Mouse (Mus musculus) embryonic fibroblast, embryonic 13.5 days (primary cell): ENCODE measurements around the gene Cdh13. TPM values are rescaled to one million over a fixed set of nuclear protein-coding genes. Genes with fewer than 3 reads are reported as not detected.
A peak's percentile ranks its signal among the peaks of the same experiment; 100 is the strongest.

ENCODE experiments used
- H3K27ac ChIP-seq: 2 replicates; pipeline ENCODE4 v1.5.1; 2012; ENCODE audit warnings: low read length, control low read depth, inconsistent platforms; ENCODE audit not compliant: insufficient read depth
- H3K4me1 ChIP-seq: 2 replicates; pipeline ENCODE4 v1.6.1; 2011; ENCODE audit warnings: low read length; ENCODE audit not compliant: control insufficient read depth, insufficient read depth
- H3K4me3 ChIP-seq: 2 replicates; pipeline ENCODE4 v1.5.1; 2011; ENCODE audit warnings: mild to moderate bottlenecking, control low read depth, low read length; ENCODE audit not compliant: insufficient read depth
- CTCF ChIP-seq: IDR thresholded peaks from 2 replicates; pipeline ENCODE4 v1.5.1; 2011; ENCODE audit warnings: mild to moderate bottlenecking, control low read depth, low read length, moderate library complexity, borderline replicate concordance; ENCODE audit not compliant: insufficient read depth
- POLR2A ChIP-seq: IDR thresholded peaks from 2 replicates; pipeline ENCODE4 v1.6.1; 2011; ENCODE audit warnings: low read depth, mild to moderate bottlenecking, control low read depth, low read length, moderate library complexity
- polyA plus RNA-seq: library from polyadenylated mRNA; stranded (reverse); fragments of >200 nt; gene quantifications from 2 replicates; pipeline ENCODE4 v1.2.4, GENCODE M21; 2011; ENCODE audit warnings: low read depth; ENCODE audit not compliant: missing spikeins, insufficient read length

The Cdh13 gene
- polyA plus RNA-seq, 1 experiment, result 19.8 TPM

DNA sequence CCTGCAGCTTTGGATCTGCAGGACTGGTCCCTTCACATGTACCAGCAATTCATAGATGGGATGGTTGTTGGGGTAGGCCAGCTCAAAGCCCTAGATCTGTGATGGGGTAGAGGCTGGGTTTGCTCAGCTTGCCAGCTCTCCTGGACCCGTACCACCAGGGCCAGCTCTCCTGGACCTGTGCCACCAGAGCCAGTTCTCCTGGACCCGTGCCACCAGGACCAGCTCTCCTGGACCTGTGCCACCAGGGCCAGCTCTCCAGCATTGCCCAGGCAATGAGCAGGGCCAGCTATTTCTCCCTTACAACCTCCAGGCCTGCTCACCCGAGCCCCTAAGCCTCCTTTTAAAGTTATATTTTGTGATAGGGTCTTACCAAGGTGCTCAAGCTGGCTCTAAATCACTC lies 566.0 kb downstream of the Cdh13 start:
- no peaks in the 10 kb centered on the region for H3K4me1 ChIP-seq
- no peak overlapping the region for H3K4me3 ChIP-seq
- no peak overlapping the region for H3K27ac ChIP-seq
- TF ChIP-seq CTCF, result no peak
- no peak for TF ChIP-seq POLR2A

DNA sequence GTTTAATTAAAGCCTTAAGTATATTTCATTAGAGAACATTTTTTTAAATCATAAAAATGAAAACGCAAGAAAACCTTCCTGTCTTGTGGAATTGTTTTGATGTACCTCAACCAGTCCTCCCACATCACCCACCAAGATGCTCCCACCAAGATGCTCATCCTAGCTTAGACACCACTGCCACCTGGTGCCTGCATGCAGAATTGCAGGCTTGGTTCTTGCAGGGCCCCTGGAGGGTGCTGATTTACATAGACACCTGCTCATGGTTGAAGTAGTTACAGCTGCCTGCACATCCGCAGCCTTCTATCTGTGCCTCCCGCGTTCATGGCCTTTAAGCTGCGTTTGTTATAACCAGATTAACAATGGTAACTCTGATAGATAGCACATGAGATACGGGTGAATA lies 566.8 kb downstream of the Cdh13 start:
- Histone ChIP-seq H3K27ac (no peak overlapping the region), H3K4me3 (no peak overlapping the region)
- TF ChIP-seq POLR2A (no peak), CTCF (peak; percentile 96)

DNA sequence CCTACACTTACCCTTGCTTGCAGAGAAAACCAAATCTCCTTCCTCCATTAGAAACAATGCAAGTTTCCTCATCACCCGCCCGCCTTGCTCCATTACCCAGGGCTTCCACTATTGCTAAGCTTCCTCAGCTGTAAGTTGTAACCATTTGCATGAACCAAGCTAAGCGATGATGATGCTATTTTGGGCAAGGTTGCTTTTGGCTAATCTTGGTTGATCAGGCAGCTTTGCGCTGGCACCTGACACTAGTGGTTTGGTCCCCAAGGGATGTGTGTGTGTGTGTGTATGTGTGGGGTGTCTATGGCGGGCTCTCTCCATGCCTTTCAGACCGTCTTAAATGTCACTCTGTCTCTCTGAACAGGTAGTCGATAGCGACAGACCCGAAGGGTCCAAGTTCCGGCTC lies 567.8 kb downstream of the Cdh13 start:
- Histone ChIP-seq H3K27ac (no peak overlapping the region), H3K4me3 (no peak overlapping the region), H3K4me1 (no peaks in the 10 kb centered on the region)
- TF ChIP-seq POLR2A (no peak), CTCF (no peak)

More for the DNA sequence above, 566.8 kb downstream of the Cdh13 start:
- H3K4me1 ChIP-seq, result no peaks in the 10 kb centered on the region

DNA sequence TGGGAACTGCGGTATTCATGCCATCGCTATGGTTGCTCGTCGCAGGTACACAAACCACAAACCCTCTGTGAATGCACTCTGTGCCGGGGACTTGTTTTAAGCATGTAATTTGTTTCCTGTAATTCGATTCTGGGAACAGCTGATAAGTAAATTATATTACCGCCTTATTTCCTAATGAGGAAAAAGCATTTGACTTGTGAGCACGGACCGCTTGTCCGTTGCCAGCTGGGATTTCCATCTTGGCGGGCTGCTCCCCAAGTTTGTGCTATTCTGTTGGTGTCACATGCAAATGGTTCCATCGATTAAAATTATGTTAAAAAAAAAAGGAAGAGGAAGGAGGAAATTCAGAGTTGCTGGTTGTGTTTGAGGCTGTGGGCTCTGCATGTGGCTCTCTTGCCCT lies 569.3 kb downstream of the Cdh13 start:
- no peak overlapping the region for H3K4me3 ChIP-seq
- no peak for TF ChIP-seq POLR2A
- no peak for TF ChIP-seq CTCF

DNA sequence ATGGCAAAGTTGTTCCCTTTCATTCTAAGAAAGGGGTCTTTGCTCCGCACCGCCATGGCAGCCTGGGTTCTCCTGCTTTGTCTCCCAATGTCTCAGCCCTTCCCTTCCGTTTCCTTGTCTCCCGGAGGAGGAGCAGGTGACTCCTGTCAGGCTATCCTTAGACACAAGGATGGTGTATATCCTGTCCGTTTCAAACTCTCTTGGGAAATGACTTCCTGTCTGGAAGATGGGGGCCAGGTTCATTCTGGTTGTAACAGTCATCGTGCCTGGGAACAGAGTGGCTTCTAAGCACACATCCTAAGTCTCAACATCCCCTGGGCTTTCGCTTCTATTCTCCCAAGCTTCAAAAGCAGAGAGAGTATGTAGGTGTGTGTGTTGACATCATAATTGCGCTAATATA lies 571.1 kb downstream of the Cdh13 start:
- TF ChIP-seq CTCF (no peak), POLR2A (no peak)
- Histone ChIP-seq H3K4me3 (no peak overlapping the region), H3K4me1 (no peaks in the 10 kb centered on the region), H3K27ac (no peak overlapping the region)

More for the DNA sequence above, 569.3 kb downstream of the Cdh13 start:
- H3K27ac ChIP-seq, result no peak overlapping the region
- no peaks in the 10 kb centered on the region for H3K4me1 ChIP-seq

DNA sequence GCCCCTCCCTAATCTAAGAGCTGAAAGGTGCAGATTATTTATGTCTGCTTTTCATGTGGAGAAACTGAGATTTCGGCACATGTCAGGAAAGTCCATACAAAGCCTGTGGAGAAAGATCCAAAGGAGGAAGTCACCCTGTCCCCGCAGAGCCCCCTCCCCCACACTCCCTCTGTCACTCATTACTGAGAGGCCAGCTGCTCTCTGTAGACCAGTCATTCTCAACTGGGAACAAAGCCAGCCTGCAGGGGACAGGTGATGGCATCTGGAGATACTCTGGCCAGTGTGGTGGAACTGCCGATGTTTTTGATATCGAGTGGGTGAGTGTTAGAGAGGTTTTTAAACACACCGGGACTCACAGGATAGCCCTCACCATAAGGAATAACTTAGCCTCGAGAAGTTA lies 582.8 kb downstream of the Cdh13 start:
- no peak overlapping the region for H3K4me3 ChIP-seq
- H3K27ac ChIP-seq, result no peak overlapping the region
- TF ChIP-seq CTCF (no peak), POLR2A (no peak)
- no peaks in the 10 kb centered on the region for H3K4me1 ChIP-seq

DNA sequence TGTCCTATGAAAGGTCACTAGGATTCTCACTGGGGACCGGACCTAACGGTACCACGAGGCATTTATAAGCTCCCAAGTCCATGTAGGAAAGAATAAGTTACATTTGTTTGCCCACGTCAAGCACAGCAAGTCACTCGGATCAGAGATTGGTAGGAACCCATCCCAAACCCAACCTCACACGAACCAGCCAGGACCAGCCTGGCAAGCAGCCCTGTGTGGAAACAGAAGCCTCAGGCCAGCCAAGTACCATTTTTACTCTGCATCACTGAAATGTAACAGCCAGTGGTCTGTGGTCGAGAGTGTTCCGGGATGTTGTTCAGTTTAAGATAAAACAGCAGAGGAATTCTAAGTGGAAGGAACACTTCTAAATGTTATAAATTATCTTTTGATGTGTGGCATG lies 587.2 kb downstream of the Cdh13 start:
- H3K4me1 ChIP-seq, result no peaks in the 10 kb centered on the region
- H3K27ac ChIP-seq, result no peak overlapping the region
- TF ChIP-seq CTCF (no peak), POLR2A (no peak)
- H3K4me3 ChIP-seq, result no peak overlapping the region

DNA sequence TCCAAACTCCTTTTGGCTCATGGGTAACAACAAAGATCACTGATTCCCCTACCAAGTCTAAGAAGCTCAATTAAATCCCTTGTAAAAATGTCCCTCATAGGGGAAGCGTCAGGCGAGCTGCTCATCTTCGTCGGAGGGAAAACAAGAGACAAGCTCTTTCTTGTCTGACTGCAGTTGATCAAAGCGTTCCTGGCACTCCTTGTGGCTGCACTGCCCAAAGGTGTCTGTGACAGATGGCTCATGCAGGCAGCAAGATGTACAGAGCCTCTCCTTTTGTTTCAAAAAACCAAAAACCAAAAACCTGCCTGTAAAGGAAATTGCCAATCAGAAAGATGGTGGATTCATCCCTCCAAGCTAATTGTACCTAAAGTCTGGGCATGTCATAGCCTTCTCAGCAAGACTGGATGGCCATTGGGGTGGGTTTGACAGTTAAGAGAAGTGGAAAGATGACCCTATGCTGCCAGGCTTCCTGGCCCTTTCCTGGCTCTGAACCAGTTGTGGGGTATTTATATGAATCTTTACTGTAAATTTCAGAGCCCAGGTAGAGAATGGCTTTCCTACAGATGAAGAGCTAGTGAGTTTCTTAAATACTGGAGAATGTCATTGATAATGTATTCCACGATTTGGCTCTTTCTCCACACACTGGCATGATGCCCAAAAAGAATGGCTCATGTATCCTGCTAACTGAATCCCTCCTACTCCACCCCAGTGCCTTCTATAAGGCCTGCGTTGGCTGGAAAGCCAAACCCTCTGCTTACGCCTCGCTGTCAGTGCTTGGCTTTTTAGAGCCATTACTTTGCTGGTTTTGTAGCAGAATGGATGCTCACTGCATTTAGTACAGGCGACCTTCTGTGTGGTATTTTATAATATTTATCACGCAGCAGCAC lies 596.6 kb downstream of the Cdh13 start:
- no peak overlapping the region for H3K27ac ChIP-seq
- H3K4me1 ChIP-seq, result no peaks in the 10 kb centered on the region
- TF ChIP-seq CTCF (no peak), POLR2A (no peak)
- H3K4me3 ChIP-seq, result no peak overlapping the region

DNA sequence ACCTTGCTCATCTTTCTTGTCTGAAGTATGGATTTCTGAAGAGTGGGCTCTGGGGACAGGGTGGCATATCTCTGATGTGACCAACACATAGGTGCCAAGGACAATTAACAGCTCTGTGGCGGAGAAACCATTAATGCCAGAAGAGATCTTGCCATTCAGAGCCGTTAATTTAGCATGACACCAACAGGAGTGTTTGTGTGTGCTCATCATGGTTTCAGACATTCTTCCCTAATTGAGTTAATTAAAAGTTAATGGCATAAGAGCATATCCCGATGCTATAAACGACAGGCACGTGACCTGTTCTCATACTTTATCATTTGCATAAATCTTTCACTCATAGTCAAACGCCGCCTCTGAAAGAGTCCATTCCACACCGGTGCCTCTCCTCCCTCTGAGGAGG lies 600.8 kb downstream of the Cdh13 start:
- no peak overlapping the region for H3K27ac ChIP-seq
- TF ChIP-seq POLR2A, result no peak
- TF ChIP-seq CTCF, result no peak
- no peak overlapping the region for H3K4me3 ChIP-seq
- H3K4me1 ChIP-seq, result no peaks in the 10 kb centered on the region

DNA sequence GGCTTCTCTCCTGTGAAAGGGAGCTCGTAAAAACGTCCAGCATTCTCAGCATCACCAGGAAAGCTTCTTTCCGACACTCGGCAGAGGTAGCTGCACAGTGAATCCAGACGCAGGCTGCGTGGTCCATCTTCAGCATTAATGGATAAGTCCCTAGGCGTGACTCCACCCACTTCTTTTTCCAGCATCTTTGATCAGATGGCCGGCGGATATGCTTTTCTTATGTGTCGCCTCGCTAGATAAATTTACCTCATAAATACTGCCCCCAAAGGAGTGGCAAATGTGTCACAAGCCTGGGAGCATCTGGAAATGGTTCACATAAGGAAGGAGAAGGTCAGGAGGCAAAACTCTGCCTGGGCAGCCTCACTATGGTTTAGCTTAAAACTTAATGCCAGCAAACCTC lies 601.5 kb downstream of the Cdh13 start:
- no peak overlapping the region for H3K4me3 ChIP-seq
- no peak overlapping the region for H3K27ac ChIP-seq
- TF ChIP-seq POLR2A (no peak), CTCF (no peak)
- H3K4me1 ChIP-seq, result no peaks in the 10 kb centered on the region

DNA sequence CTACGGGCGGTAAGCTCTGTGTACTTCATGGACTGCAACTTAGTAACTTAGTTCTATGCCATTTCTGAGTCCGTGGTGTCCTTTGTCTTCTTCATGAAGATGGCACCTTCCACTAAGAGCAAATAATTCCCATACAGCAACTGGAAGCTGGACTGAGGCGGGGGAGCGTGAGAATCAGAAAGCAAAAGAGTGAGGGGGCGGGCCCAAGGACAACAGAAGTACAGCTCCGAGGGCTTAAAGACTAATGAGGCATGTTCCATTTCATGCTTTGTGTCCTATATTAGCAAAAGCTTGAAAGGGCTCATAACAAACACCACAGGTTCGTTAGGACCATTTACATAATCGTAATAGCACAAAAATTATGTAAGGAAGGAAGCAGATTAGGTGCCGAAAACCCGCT lies 618.9 kb downstream of the Cdh13 start:
- Histone ChIP-seq H3K4me3 (no peak overlapping the region), H3K4me1 (no peaks in the 10 kb centered on the region), H3K27ac (no peak overlapping the region)
- no peak for TF ChIP-seq CTCF
- TF ChIP-seq POLR2A, result no peak
